Mouse (Mus musculus): ENCODE measurements around the gene Slx1b. TPM values are rescaled to one million over a fixed set of nuclear protein-coding genes. Genes with fewer than 3 reads are reported as not detected.

Gene Slx1b
- polyA plus RNA-seq, 1 experiment from 2014 or later, result 12.5 TPM

GRCm38 (mm10) chr7:126718787-126719337, 23.3 kb upstream of the Slx1b start:
- Histone ChIP-seq H3K27ac (replicated peaks) (no peak overlapping the region), H3K9ac (no peak overlapping the region), H3K27me3 (no peaks in the 10 kb centered on the region), H3K4me2 (replicated peaks) (no peak overlapping the region), H3K36me3 (no peaks in the 10 kb centered on the region), H3K4me3 (replicated peaks) (no peak overlapping the region), H3K4me1 (no peaks in the 10 kb centered on the region), H3K9me3 (replicated peaks) (no peaks in the 10 kb centered on the region)
- 88% methylated on average over 5 of the region's 5 CpGs for WGBS
- no peak for ATAC-seq (ENCODE audit: insufficient number of reproducible peaks, low FRiP score, low TSS enrichment, low read depth)

DNA sequence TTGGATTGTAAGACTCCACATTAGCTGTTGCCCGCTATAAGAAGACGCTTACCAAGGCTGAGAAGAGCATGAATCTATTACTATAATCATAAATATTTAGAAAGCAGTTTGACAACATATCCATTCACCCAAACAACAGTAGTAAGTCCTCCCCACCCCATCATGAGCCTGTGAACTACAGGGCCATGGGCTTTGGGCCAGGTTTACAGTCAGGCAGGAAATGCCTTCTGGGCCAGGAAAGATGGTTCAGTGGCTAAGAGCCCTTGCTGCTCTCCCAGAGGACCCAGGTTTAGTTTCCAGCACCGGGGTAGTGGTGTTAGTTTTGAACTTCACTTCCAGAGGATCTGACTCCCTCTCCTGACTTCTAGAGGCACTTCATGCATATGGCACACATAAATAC, 22.0 kb upstream of the Slx1b start:
- Histone ChIP-seq H3K4me2 (replicated peaks) (no peak overlapping the region), H3K4me3 (replicated peaks) (no peak overlapping the region), H3K9me3 (replicated peaks) (no peaks in the 10 kb centered on the region), H3K27ac (replicated peaks) (no peak overlapping the region), H3K4me1 (no peaks in the 10 kb centered on the region), H3K9ac (no peak overlapping the region), H3K36me3 (no peaks in the 10 kb centered on the region), H3K27me3 (no peaks in the 10 kb centered on the region)
- WGBS, result 87% methylated on average over 3 of the region's 3 CpGs
- ATAC-seq (ENCODE audit: insufficient number of reproducible peaks, low FRiP score, low TSS enrichment, low read depth), result no peak

DNA sequence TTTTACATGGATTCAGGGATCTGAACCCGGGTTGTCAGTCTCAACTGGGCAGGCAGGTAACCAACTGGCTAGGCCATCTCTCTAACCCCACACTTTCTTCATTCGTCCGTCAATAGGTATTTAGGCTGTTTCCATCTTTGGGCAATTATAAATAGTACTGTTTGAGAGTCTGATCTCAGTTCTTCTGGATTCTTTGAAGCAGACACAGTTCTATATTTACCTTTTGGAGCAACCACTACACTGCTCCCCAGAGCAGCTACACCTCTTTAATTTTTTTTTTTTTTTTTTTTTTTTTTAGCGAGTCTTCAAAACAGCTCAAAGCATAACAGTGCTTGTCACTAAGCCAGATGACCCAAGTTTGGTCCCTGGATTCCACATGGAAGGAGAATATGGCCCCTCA, 20.1 kb upstream of the Slx1b start:
- no peaks in the 10 kb centered on the region for H3K27me3 ChIP-seq
- WGBS, result 77% methylated on average over 4 of the region's 4 CpGs
- H3K9me3 ChIP-seq (replicated peaks), result no peaks in the 10 kb centered on the region
- no peak overlapping the region for H3K9ac ChIP-seq
- H3K4me2 ChIP-seq (replicated peaks), result no peak overlapping the region
- ATAC-seq (ENCODE audit: insufficient number of reproducible peaks, low FRiP score, low TSS enrichment, low read depth), result no peak
- H3K27ac ChIP-seq (replicated peaks), result no peak overlapping the region
- H3K4me1 ChIP-seq, result no peaks in the 10 kb centered on the region
- no peak overlapping the region for H3K4me3 ChIP-seq (replicated peaks)
- H3K36me3 ChIP-seq, result no peaks in the 10 kb centered on the region

DNA sequence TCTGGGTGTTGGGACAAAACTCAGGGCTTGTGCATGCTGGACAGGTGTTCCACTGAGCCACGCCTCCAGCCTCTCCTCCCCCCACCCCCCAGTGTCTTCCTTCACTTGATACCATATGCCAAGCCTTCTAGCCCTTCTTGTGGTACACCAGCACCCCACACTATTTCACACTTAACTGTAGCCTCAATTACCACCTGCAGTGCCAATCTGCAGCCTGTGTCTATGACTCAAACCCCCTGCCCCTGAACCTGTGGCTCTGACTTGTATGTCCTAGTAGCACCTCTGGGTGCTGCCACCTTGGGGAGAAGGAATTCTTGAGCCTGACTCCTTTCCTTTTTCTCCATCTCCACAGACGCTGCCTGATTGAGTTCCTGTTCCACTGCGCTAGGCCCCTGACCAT, 16.3 kb upstream of the Slx1b start:
- Histone ChIP-seq H3K9ac (no peak overlapping the region), H3K9me3 (replicated peaks) (no peaks in the 10 kb centered on the region), H3K4me1 (no peaks in the 10 kb centered on the region), H3K4me2 (replicated peaks) (no peak overlapping the region), H3K27ac (replicated peaks) (no peak overlapping the region), H3K36me3 (no peaks in the 10 kb centered on the region), H3K4me3 (replicated peaks) (no peak overlapping the region), H3K27me3 (no peaks in the 10 kb centered on the region)
- no peak for ATAC-seq (ENCODE audit: insufficient number of reproducible peaks, low FRiP score, low TSS enrichment, low read depth)
- WGBS, result 79% methylated on average over 3 of the region's 3 CpGs

GRCm38 (mm10) chr7:126710266-126710665, 14.7 kb upstream of the Slx1b start:
- no peak overlapping the region for H3K9ac ChIP-seq
- no peak for ATAC-seq (ENCODE audit: insufficient number of reproducible peaks, low FRiP score, low TSS enrichment, low read depth)
- H3K27me3 ChIP-seq, result peaks cover 8% of the 10 kb centered on the region; the same call in 1 of the 2 replicates
- no peak overlapping the region for H3K4me3 ChIP-seq (replicated peaks)
- no peaks in the 10 kb centered on the region for H3K9me3 ChIP-seq (replicated peaks)
- no peaks in the 10 kb centered on the region for H3K36me3 ChIP-seq
- H3K27ac ChIP-seq (replicated peaks), result no peak overlapping the region
- H3K4me2 ChIP-seq (replicated peaks), result no peak overlapping the region
- no peaks in the 10 kb centered on the region for H3K4me1 ChIP-seq
- WGBS, result 56% methylated on average over 3 of the region's 4 CpGs

DNA sequence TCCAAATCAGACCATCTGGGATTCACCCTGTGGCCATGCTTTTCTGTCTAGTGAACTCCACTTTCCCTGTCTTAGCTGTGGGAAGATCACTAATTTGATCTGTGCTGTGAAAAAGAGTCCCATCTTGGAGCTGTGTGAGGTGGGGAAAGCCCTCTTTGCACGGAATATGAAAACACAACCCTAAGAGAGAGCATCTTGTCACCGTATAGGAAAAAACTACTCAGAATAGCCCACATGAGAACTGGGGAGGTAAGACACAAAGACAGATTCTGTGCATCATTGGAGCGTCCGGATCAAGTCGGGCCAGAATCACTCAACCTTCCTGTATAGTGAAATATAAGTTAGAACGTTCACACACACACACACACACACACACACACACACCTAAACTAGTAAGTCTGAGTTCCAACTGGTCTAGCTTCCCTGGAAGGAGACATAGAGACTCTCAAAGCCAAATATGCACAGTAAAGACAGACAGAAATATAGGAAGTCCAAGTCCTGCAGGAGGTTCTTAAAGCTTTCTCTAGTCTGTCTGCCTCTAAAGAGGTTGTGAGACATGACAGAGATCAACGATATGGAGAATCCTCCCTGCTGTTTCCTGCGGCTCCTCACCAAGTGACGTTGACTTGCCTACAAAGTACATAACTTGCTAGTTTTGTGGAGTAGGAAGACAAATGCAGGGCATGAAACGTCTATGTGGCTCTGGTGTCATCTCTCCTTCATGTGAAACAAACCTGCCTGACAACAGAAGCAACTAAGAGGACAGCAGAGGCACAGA, 12.8 kb upstream of the Slx1b start:
- WGBS, result 83% methylated on average over 10 of the region's 10 CpGs
- H3K27ac ChIP-seq (replicated peaks), result no peak overlapping the region
- no peaks in the 10 kb centered on the region for H3K9me3 ChIP-seq (replicated peaks)
- no peak overlapping the region for H3K4me2 ChIP-seq (replicated peaks)
- H3K9ac ChIP-seq, result no peak overlapping the region
- H3K36me3 ChIP-seq, result no peaks in the 10 kb centered on the region
- peaks cover 18% of the 10 kb centered on the region; the same call in 1 of the 2 replicates for H3K27me3 ChIP-seq
- no peak for ATAC-seq (ENCODE audit: insufficient number of reproducible peaks, low FRiP score, low TSS enrichment, low read depth)
- peaks cover 14% of the 10 kb centered on the region for H3K4me1 ChIP-seq
- H3K4me3 ChIP-seq (replicated peaks), result no peak overlapping the region

GRCm38 (mm10) chr7:126707442-126708174, 12.0 kb upstream of the Slx1b start, which contains the start of gene Coro1a:
Coro1a (minus strand) TSS chr7:126707787.
- Histone ChIP-seq H3K4me1 (peaks cover 14% of the 10 kb centered on the region), H3K36me3 (no peaks in the 10 kb centered on the region), H3K4me3 (replicated peaks) (no peak within 1 kb of the TSS), H3K27me3 (peaks cover 18% of the 10 kb centered on the region; the same call in 1 of the 2 replicates), H3K9ac (no peak within 1 kb of the TSS), H3K9me3 (replicated peaks) (no peaks in the 10 kb centered on the region), H3K27ac (replicated peaks) (no peak within 1 kb of the TSS), H3K4me2 (replicated peaks) (no peak within 1 kb of the TSS)
- ATAC-seq (ENCODE audit: insufficient number of reproducible peaks, low FRiP score, low TSS enrichment, low read depth), result no peak
- 86% methylated on average over 19 of the region's 19 CpGs for WGBS

DNA sequence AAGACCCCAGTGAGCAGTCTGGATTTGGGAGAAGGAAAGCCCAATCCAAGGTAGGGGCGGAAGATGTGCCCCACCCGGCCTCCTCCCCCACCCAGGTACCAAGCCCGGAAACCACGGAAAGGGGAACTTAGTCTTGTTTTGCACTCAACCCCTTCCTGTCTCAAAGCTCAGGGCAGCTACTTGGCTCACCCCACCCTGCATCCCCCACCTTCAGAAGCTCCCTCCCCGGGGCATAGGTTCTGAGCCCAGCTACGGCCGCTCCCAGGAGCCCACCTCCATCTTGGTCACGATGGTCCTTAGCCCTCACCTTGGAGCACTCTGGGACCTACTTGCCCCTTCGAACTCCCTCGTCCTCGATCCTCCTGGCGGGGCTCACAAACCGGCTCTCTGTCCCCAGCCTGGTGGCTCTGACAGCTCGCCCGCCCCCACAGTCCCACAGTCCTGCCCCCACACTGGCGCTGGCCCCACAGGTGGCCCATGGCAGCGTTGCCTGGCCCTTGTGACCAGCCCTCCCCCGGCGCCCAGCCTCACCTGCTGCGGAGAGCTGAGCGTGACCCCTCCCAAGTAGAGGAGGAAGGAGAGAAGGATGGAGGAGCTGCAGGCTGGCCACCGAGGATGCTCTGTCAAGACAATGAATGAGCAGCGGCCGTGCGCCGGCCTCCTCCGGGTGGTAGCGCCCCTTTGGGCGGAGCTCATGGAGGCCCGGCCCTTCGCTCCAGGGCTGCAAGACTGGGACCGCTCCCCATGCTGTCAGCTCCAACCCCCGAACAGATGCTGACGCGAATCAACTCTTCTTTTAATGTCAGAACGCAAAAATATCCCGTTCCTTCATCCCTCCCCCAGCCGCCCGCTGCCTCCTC, 8.8 kb upstream of the Slx1b start:
- 1% methylated on average over 39 of the region's 39 CpGs for WGBS
- Histone ChIP-seq H3K4me2 (replicated peaks) (peak overlapping the region; percentile 88), H3K4me3 (replicated peaks) (peak overlapping the region; percentile 41), H3K27ac (replicated peaks) (no peak overlapping the region), H3K9me3 (replicated peaks) (no peaks in the 10 kb centered on the region), H3K9ac (peak overlapping the region; percentile 21), H3K36me3 (no peaks in the 10 kb centered on the region), H3K4me1 (peaks cover 20% of the 10 kb centered on the region), H3K27me3 (peaks cover 18% of the 10 kb centered on the region; the same call in 1 of the 2 replicates)
- peak; percentile 59; the same call in 1 of the 2 replicates for ATAC-seq (ENCODE audit: insufficient number of reproducible peaks, low FRiP score, low TSS enrichment, low read depth)

GRCm38 (mm10) chr7:126703757-126704077, 8.1 kb upstream of the Slx1b start:
- H3K4me3 ChIP-seq (replicated peaks), result peak overlapping the region; percentile 41
- 11% methylated on average over 7 of the region's 7 CpGs for WGBS
- no peak for ATAC-seq (ENCODE audit: insufficient number of reproducible peaks, low FRiP score, low TSS enrichment, low read depth)
- 0 out of 2 replicates have a peak overlapping the region, but pooled peaks have one; percentile 21 for H3K9ac ChIP-seq
- H3K4me1 ChIP-seq, result peaks cover 20% of the 10 kb centered on the region
- peaks cover 18% of the 10 kb centered on the region; the same call in 1 of the 2 replicates for H3K27me3 ChIP-seq
- H3K36me3 ChIP-seq, result no peaks in the 10 kb centered on the region
- H3K27ac ChIP-seq (replicated peaks), result no peak overlapping the region
- no peaks in the 10 kb centered on the region for H3K9me3 ChIP-seq (replicated peaks)
- H3K4me2 ChIP-seq (replicated peaks), result peak overlapping the region; percentile 88

DNA sequence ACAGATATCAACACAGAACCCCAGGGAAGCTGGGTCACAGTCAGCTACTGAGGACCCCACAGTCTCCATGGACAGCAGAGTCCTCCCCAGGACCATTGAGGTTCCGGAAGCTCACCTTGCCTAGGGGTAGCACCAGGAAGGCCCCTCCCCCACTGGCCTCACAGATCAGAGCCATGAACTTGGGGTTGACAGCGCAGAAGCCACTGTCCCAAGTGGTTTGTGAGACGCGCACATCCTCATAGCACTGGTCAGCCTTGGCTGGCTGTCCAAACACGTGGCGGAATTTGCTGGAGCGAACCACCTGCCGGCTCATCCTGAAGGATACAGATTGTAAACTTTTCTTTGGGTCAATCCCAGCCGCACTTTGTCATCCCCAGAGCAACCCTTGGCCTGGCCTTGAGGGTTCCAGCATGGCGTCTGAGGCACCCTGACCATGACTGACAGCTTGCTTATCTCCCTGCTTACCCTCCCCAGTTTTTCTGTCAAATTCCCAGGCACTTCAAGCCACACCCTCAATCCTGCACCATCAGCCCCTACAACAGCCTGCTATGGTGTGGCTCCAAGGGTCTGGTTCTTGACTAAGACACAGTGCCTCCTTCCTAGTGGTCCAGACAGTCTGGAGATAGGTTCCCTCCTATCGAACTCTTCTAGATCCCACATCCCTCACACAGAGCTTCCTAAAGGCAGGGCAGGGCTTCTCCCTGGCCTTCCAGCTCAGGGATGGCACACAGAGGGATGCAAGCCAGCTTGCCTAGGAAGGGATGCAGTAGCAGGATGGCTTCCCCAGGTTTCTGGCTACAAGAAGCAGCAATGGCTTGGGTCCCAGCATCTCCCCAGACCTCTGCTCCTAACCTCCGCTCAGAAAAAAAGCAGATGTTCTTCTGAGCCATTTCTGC, 7.5 kb upstream of the Slx1b start:
- 84% methylated on average over 12 of the region's 12 CpGs for WGBS
- H3K27ac ChIP-seq (replicated peaks), result no peak overlapping the region
- H3K4me2 ChIP-seq (replicated peaks), result peak overlapping the region; percentile 88; the same call in 1 of the 2 replicates
- H3K4me1 ChIP-seq, result peaks cover 20% of the 10 kb centered on the region
- peak overlapping the region; percentile 41 for H3K4me3 ChIP-seq (replicated peaks)
- no peak overlapping the region for H3K9ac ChIP-seq
- H3K9me3 ChIP-seq (replicated peaks), result no peaks in the 10 kb centered on the region
- ATAC-seq (ENCODE audit: insufficient number of reproducible peaks, low FRiP score, low TSS enrichment, low read depth), result no peak
- no peaks in the 10 kb centered on the region for H3K36me3 ChIP-seq
- peaks cover 18% of the 10 kb centered on the region; the same call in 1 of the 2 replicates for H3K27me3 ChIP-seq

Data from embryonic facial prominence, embryonic 15.5 days (tissue).